Mouse (Mus musculus) heart, adult 2 months (tissue): ENCODE data around the gene Slc4a3.

Source experiments
- CTCF ChIP-seq: fragments of 200-600 bp; IDR thresholded peaks from 2 replicates; pipeline ENCODE4 v1.8.1; 2022; ENCODE audit warnings: antibody characterized with exemption, mild to moderate bottlenecking, moderate library complexity
- POLR2A ChIP-seq: fragments of 200-500 bp; IDR thresholded peaks from 2 replicates; pipeline ENCODE4 v1.6.1; 2011; ENCODE audit warnings: mild to moderate bottlenecking, low read depth, low read length, control low read depth; ENCODE audit not compliant: insufficient read depth

- TF ChIP-seq CTCF (no peak), POLR2A (no peak)
These were observed 4.6 kb upstream of the Slc4a3 start for GRCm38 (mm10) chr1:75541496-75541895.
